Mouse (Mus musculus): ENCODE results near the gene Myo10. TPM values are rescaled to one million over a fixed set of nuclear protein-coding genes. Genes with fewer than 3 reads are reported as not detected.

Myo10 gene
- total RNA-seq, 2 experiments from 2014 or later, result 39.3 to 39.6 TPM

DNA sequence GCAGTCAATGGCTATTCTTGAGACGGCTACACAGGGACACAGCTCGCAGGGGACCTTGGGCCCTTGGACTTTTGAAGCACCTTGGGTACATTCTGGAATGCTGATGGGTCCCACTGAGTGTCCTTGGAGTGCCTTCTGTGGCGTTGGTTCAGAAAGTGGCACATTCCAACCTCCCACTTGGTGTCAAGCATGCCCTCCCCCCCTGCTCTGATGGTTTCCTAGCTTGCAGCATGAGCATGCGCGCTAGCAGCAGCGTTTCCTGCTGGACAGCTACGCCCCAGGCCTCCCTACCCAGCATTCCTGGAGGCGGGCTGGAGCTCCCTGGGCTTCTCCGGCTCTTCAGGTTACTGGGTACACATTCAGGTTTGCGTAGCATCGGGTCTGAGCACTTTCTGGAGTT, 228.2 kb downstream of the Myo10 start:
- DNase-seq (ENCODE audit: low spot score in 2 of 2), result no peak
- intact Hi-C loops (cut with DNase I), result no loop called here

DNA sequence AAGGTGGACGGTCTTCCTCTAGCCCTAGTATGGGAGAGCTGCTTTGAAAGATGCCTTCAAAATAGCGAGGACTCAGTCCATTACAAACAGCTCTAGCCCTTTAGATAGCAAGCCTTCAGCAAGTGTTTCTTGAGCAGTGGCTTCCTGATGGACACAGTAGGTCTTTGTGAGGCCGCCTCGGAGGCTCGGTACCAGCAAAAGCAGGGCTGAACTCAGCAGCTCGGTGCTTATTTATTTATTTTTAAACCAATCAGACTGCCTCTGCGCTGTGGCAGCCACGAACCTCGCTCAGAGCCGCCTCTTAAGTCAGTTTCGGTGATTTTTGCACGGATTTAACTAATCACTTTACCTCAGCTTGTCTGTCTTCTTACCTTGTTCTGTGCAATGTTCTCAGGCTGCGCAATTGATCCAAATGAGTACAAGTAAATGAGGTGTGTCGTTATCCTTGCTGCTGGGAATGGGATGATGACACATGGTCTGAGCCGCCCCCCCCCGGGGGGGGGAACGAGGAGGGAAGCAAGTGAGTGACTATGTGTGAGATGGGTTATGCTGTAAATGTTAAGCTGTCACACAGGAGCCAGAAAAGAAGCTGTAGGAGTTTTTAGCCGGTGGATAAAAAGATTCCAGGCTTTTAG, 232.1 kb downstream of the Myo10 start:
- intact Hi-C loops (cut with DNase I), result no loop called here
- DNase-seq (ENCODE audit: low spot score in 2 of 2), result peak in 1 of 2 experiments; percentile 44

DNA sequence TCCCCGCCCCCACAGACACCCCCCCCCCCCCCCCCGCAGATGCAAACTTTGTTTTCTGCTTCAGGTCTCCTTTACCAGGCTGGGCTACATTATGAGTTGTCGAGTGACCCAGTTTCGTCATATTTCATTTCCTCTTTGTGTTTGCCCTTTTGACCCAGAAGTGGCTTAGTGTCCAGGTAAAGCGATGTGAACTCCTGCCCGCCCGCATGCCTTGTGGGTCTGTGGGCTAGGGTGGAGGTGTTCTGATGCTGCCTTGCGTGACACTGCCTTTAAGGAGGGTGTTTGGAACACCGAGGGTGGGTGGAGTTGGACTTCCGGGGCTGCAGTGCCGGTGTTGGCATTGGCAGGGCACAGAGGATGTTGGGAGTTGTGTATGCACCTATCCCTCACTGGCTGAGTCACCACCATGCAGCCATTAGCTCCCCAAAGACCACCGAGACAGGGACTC, 236.3 kb downstream of the Myo10 start:
- intact Hi-C loops (cut with DNase I), result no loop called here

DNA sequence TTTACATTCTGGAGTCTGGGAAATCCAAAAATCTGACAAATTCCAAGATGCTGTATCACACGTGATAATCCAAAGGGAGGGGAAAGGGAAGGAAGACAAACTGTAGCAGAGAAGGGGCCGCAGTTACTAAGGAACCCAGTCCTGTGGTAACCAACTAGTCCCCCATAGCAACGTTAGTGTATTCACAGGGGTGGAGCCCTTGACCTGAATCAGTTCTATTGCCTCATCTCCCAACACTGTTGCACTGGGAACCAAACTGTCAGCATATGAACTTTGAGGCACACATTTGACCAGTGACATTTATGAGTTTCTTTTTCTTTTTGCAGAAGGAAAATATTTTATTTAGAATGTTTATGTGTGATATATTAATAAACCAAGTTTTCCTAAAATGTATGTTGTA, 237.1 kb downstream of the Myo10 start:
- intact Hi-C loops (cut with DNase I), result no loop called here
- no peak for DNase-seq (ENCODE audit: low spot score in 2 of 2)

More for the DNA sequence above, 236.3 kb downstream of the Myo10 start:
- DNase-seq (ENCODE audit: low spot score in 2 of 2), result no peak

DNA sequence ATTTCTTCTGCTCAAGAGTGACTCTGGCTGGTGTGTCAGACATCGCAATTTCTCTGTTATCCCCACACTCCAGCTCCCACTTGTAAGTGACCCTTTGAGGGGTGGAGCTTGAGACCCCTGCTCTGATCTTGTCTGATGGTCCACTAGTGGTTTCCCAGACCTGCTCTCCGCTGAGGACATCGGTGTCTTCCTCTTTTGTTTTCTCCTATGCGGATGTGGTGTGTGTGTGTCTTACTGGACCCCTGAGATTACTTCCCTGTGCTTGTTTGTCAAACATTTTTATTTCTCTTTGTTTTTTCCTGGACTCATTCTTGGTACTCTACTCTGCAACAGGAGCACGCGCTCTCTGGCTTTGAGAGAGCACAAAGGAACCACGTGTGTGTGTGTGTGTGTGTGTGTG, 239.6 kb downstream of the Myo10 start:
- DNase-seq (ENCODE audit: low spot score in 2 of 2), result no peak
- intact Hi-C loops (cut with DNase I), result no loop called here

Other genes with a start within 250 kb of the Myo10 start
- 100 to 1,000 TPM; 665 to 747 TPM for gene Basp1, start 208.8 kb upstream of the Myo10 start, total RNA-seq (2021)
- 10 to 100 TPM; 34.1 to 34.3 TPM for gene Retreg1, start 220.7 kb downstream of the Myo10 start, total RNA-seq (2021)

All from left cerebral cortex, postnatal 25 days (tissue).